Mouse (Mus musculus) kidney, embryonic 15.5 days (tissue): ENCODE data around the gene Sfxn4. TPM values are rescaled to one million over a fixed set of nuclear protein-coding genes. Genes with fewer than 3 reads are reported as not detected.

Experiments used
- ATAC-seq: fragments of 200-750 bp; cut with Nextera tagmentation; replicated peaks from 2 replicates; pipeline ENCODE4 v1.8.0; 2017; ENCODE audit warnings: moderate TSS enrichment; ENCODE audit not compliant: low FRiP score
- H3K27ac ChIP-seq: fragments of 300-500 bp; sonication (generic); 2 replicates; pipeline ENCODE4 v1.5.1; 2015; ENCODE audit warnings: mild to moderate bottlenecking, inconsistent platforms
- H3K27me3 ChIP-seq: fragments of 300-500 bp; sonication (generic); 2 replicates; pipeline ENCODE4 v1.6.1; 2015; ENCODE audit warnings: inconsistent platforms
- H3K36me3 ChIP-seq: fragments of 300-500 bp; sonication (generic); 2 replicates; pipeline ENCODE4 v1.6.1; 2015; ENCODE audit warnings: inconsistent platforms
- H3K4me1 ChIP-seq: fragments of 300-500 bp; sonication (generic); 2 replicates; pipeline ENCODE4 v1.6.1; 2015; ENCODE audit warnings: inconsistent platforms
- H3K4me2 ChIP-seq: fragments of 300-500 bp; sonication (generic); 2 replicates; pipeline ENCODE4 v1.6.1; 2015; ENCODE audit warnings: moderate library complexity, mild to moderate bottlenecking, inconsistent platforms
- H3K4me3 ChIP-seq: fragments of 300-500 bp; sonication (generic); replicated peaks from 2 replicates; pipeline ENCODE4 v1.5.1; 2015; ENCODE audit warnings: mild to moderate bottlenecking, inconsistent platforms
- H3K9ac ChIP-seq: fragments of 300-500 bp; sonication (generic); 2 replicates; pipeline ENCODE4 v1.6.1; 2015; ENCODE audit warnings: mild to moderate bottlenecking, inconsistent platforms
- H3K9me3 ChIP-seq: fragments of 300-500 bp; sonication (generic); replicated peaks from 2 replicates; pipeline ENCODE4 v1.6.1; 2016; ENCODE audit warnings: inconsistent platforms
- WGBS: fragments of 180-500 bp; shearing (Covaris S2); methylation state at CpG from one replicate; pipeline ENCODE4 v1.1.7; 2015; ENCODE audit warnings: mixed read lengths; 5-methylcytosine and 5-hydroxymethylcytosine counted together
- polyA plus RNA-seq: library from polyadenylated mRNA; unstranded; fragments of >200 nt; fragmentation: Nextera tagmentation; extraction: Ambion mirVana; gene quantifications from 2 replicates; pipeline ENCODE4 v1.2.1, GENCODE M21; 2015

Sfxn4 gene
- polyA plus RNA-seq, 1 experiment from 2014 or later = 10.6 TPM

- H3K36me3 ChIP-seq = peaks cover 17% of the 10 kb centered on the region
- peak overlapping the region; percentile 77 for H3K4me3 ChIP-seq
- H3K9ac ChIP-seq = peak overlapping the region; percentile 77
- H3K9me3 ChIP-seq = no peaks in the 10 kb centered on the region
- 19% methylated on average over 10 of the region's 10 CpGs for WGBS
- ATAC-seq = no peak
- peaks cover 12% of the 10 kb centered on the region for H3K4me1 ChIP-seq
- peak overlapping the region; percentile 78 for H3K27ac ChIP-seq
- peak overlapping the region; percentile 79 for H3K4me2 ChIP-seq
- no peaks in the 10 kb centered on the region for H3K27me3 ChIP-seq
Measured at GRCm38 (mm10) chr19:60812036-60812389, 49.3 kb downstream of the Sfxn4 start.

DNA sequence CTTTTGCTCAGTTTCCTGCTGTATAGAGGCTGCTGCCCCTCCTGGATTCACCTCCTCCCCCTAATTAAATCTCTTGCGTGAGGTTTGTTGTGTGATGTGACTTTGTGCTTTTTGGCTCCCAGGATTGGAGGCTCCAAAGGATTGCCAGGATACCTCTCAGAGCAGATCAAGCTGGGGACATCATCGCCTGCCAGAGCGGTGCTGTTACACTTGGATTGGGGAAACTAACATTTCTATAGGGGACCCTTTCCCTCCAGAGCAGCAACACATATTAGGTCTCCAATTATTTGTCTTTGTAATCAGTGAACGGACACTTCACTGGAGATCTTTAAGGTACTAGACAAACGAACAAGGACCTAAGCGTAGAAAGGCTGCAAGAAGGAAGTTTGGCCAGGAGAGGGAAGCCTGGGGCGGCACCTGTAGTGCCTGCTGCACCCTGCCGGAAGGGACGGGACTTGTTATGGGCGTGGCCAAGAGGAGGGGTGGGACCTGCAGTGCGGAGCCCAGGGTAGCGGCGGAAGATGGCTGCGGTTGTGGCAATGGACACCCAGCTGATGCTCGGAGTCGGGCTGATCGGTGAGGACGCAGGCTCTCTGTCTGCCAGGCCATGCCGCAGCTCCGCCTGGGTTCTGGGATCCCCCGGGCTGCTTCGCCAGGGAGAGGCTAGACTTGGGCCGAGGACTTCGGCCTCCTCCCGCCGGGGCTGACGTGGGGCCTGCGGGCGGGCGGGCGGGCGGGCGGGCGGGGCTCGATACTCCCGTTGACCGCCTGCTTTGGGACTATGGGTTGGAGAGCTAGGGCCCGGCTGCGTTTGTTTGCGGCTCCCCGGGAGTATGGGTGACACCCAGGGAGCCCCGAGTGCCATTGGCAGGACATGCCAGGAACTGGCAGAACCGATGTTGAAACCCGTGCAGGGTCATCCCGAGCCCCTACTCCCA is 49.9 kb downstream of the Sfxn4 start, which contains the start of gene Fam45a:
TSS of gene Fam45a (plus strand) at position 488 of the 938 bp plus-strand sequence.
- peak within 1 kb of the TSS; percentile 79 for H3K4me2 ChIP-seq
- H3K36me3 ChIP-seq = peaks cover 11% of the 10 kb centered on the region
- peak within 1 kb of the TSS; percentile 77 for H3K9ac ChIP-seq
- peak within 1 kb of the TSS; percentile 78 for H3K27ac ChIP-seq
- 2% methylated on average over 45 of the region's 45 CpGs for WGBS
- no peaks in the 10 kb centered on the region for H3K27me3 ChIP-seq
- H3K9me3 ChIP-seq = no peaks in the 10 kb centered on the region
- peaks cover 12% of the 10 kb centered on the region for H3K4me1 ChIP-seq
- peak within 1 kb of the TSS; percentile 77 for H3K4me3 ChIP-seq
- ATAC-seq = peak; percentile 100

DNA sequence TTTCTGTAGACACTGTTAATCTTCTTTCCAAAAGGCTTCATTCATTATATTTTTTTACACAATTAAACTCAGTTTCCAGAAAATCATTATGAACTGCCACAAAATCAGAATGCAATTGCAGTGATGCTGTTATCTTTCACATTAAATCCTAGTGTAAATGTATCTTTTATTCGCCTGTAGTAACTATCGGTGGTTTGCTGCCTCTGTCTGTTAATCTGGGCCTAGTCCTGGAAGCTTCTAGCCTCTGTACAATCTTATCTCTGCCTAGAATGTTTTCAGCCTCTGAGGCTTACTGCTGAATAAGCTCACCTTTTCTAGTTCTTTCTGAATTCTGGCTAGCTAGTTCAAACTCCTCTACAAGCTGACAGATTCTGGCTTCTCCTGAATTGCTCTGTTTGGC is 51.4 kb downstream of the Sfxn4 start:
- no peak overlapping the region for H3K4me2 ChIP-seq
- H3K27ac ChIP-seq = no peak overlapping the region
- peaks cover under 1% of the 10 kb centered on the region for H3K36me3 ChIP-seq
- H3K4me1 ChIP-seq = peaks cover 12% of the 10 kb centered on the region
- no peak overlapping the region for H3K9ac ChIP-seq
- H3K9me3 ChIP-seq = no peaks in the 10 kb centered on the region
- WGBS = 92% methylated on average over 2 of the region's 2 CpGs
- H3K4me3 ChIP-seq = no peak overlapping the region
- no peaks in the 10 kb centered on the region for H3K27me3 ChIP-seq
- ATAC-seq = no peak

GRCm38 (mm10) chr19:60804903-60805302 is 56.4 kb downstream of the Sfxn4 start:
- Histone ChIP-seq H3K4me2 (no peak overlapping the region), H3K9me3 (no peaks in the 10 kb centered on the region), H3K36me3 (no peaks in the 10 kb centered on the region), H3K9ac (no peak overlapping the region), H3K27ac (no peak overlapping the region), H3K27me3 (0 out of 2 replicates have a peak, but pooled peaks cover 3% of the 10 kb centered on the region), H3K4me1 (no peaks in the 10 kb centered on the region), H3K4me3 (no peak overlapping the region)
- ATAC-seq = no peak
- WGBS = 62% methylated on average over 2 of the region's 2 CpGs

DNA sequence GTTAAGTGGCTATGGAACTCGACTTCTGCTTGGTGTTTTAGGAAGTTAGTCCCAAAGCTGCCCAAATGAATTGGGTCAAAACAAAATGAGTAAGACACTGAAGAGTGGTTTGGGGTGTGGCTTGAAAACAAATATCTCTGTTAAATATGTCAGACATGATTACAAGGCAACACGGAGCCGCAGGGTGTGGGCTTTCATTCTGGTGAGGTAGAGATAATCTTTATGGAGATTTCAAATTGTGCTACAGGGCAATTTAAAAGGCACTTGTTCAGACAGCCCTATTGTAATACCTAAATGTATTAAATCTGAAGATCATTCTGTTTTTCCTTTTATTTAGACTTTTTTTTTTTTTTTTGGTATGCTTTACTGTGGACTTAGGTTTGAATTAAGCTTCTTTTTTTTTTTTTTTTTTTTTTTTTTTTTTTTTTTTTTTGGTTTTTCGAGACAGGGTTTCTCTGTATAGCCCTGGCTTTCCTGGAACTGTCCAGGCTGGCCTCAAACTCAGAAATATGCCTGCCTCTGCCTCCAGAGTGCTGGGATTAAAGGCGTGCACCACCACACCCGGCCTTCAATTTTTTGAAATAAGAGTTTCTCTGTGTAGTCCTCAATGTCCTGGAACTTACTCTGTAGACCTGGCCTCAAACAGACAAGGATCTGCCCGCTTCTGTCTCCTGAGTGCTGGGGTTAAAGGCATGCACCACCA is 61.3 kb downstream of the Sfxn4 start:
- WGBS = 84% methylated on average over 7 of the region's 7 CpGs
- Histone ChIP-seq H3K9me3 (no peaks in the 10 kb centered on the region), H3K4me2 (no peak overlapping the region), H3K36me3 (no peaks in the 10 kb centered on the region), H3K27me3 (peaks cover 6% of the 10 kb centered on the region; the same call in 1 of the 2 replicates), H3K27ac (no peak overlapping the region), H3K4me1 (no peaks in the 10 kb centered on the region), H3K9ac (no peak overlapping the region), H3K4me3 (no peak overlapping the region)
- no peak for ATAC-seq

GRCm38 (mm10) chr19:60797415-60797814 is 63.9 kb downstream of the Sfxn4 start:
- peaks cover 3% of the 10 kb centered on the region; the same call in 1 of the 2 replicates for H3K27me3 ChIP-seq
- no peak overlapping the region for H3K4me2 ChIP-seq
- no peak overlapping the region for H3K9ac ChIP-seq
- no peak for ATAC-seq
- no peaks in the 10 kb centered on the region for H3K4me1 ChIP-seq
- H3K27ac ChIP-seq = no peak overlapping the region
- H3K36me3 ChIP-seq = no peaks in the 10 kb centered on the region
- WGBS = 83% methylated on average over 2 of the region's 2 CpGs
- no peaks in the 10 kb centered on the region for H3K9me3 ChIP-seq
- H3K4me3 ChIP-seq = no peak overlapping the region

- no peak for ATAC-seq
- H3K4me2 ChIP-seq = no peak overlapping the region
- no peak overlapping the region for H3K4me3 ChIP-seq
- peaks cover 3% of the 10 kb centered on the region; the same call in 1 of the 2 replicates for H3K27me3 ChIP-seq
- H3K9ac ChIP-seq = no peak overlapping the region
- 86% methylated on average over 2 of the region's 2 CpGs for WGBS
- H3K36me3 ChIP-seq = no peaks in the 10 kb centered on the region
- no peak overlapping the region for H3K27ac ChIP-seq
- H3K4me1 ChIP-seq = 0 out of 2 replicates have a peak, but pooled peaks cover 3% of the 10 kb centered on the region
- H3K9me3 ChIP-seq = no peaks in the 10 kb centered on the region
Measured at GRCm38 (mm10) chr19:60795244-60795643, 66.0 kb downstream of the Sfxn4 start.

DNA sequence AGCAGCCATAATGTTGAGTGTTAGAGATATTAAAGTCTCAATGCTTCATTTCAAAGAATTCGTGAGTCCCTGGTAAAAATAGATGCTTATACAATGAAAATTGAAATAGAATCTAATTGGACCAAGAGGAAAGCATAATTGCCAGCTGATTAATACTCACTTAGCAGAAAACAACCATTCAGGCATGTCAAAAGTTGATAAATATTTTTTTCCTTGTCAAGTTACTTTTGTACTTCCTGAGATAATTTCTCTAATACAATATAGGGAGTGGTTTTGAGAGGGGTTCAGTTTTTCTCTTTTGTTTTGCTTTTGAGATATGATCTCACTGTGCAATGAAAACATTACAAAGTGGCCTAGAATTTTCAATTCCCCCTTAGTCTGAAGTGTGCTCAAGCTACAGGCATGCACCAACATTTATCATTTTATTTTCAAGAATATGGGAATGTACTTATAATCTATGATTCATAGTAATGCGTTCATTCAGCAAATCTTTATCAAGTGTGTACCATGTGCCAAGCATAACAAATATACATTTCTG is 68.0 kb downstream of the Sfxn4 start:
- Histone ChIP-seq H3K36me3 (no peaks in the 10 kb centered on the region), H3K4me1 (peaks cover 8% of the 10 kb centered on the region; the same call in 1 of the 2 replicates), H3K4me3 (no peak overlapping the region), H3K4me2 (no peak overlapping the region), H3K9ac (no peak overlapping the region), H3K27me3 (no peaks in the 10 kb centered on the region), H3K27ac (no peak overlapping the region), H3K9me3 (no peaks in the 10 kb centered on the region)
- WGBS = 85% methylated on average over 2 of the region's 2 CpGs
- ATAC-seq = no peak

DNA sequence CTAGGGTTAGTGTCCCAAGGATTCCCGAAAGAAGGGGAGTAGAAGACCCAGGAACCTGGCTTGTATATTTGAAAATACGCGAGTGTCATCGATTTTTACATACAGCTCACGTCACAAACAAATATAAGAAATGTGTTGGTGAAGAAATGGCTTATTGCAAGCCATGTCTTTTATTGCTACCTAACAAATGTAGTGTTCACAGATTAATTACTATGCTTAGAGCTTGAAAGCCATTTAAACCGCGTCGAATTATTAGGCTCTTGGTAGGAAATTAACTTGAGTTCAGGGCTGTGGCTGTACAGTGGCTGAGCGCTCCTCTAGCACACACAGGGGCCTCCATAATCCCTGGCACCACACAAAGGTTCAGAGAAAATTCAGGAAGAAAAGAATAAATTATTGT is 70.1 kb downstream of the Sfxn4 start:
- Histone ChIP-seq H3K27ac (peak overlapping the region; percentile 99), H3K4me1 (peaks cover 19% of the 10 kb centered on the region), H3K9me3 (no peaks in the 10 kb centered on the region), H3K9ac (peak overlapping the region; percentile 99), H3K4me3 (peak overlapping the region; percentile 64), H3K27me3 (no peaks in the 10 kb centered on the region), H3K36me3 (no peaks in the 10 kb centered on the region), H3K4me2 (peak overlapping the region; percentile 67)
- WGBS = 16% methylated on average over 9 of the region's 9 CpGs
- ATAC-seq = no peak

GRCm38 (mm10) chr19:60790551-60791161 is 70.6 kb downstream of the Sfxn4 start, which contains the start of gene Eif3a:
Gene Eif3a (minus strand): TSS chr19:60790658.
- Histone ChIP-seq H3K4me2 (peak within 1 kb of the TSS; percentile 67), H3K4me1 (peaks cover 23% of the 10 kb centered on the region), H3K4me3 (peak within 1 kb of the TSS; percentile 64), H3K27ac (peak within 1 kb of the TSS; percentile 99), H3K36me3 (no peaks in the 10 kb centered on the region), H3K27me3 (no peaks in the 10 kb centered on the region), H3K9me3 (no peaks in the 10 kb centered on the region), H3K9ac (peak within 1 kb of the TSS; percentile 99)
- peak; percentile 96 for ATAC-seq
- under 1% methylated on average over 57 of the region's 57 CpGs for WGBS

- no peaks in the 10 kb centered on the region for H3K36me3 ChIP-seq
- H3K9ac ChIP-seq = peak overlapping the region; percentile 99
- H3K9me3 ChIP-seq = no peaks in the 10 kb centered on the region
- under 1% methylated on average over 59 of the region's 60 CpGs for WGBS
- H3K27me3 ChIP-seq = no peaks in the 10 kb centered on the region
- peak overlapping the region; percentile 99 for H3K27ac ChIP-seq
- ATAC-seq = peak; percentile 81
- peak overlapping the region; percentile 64 for H3K4me3 ChIP-seq
- H3K4me2 ChIP-seq = peak overlapping the region; percentile 67
- H3K4me1 ChIP-seq = peaks cover 23% of the 10 kb centered on the region
Measured at GRCm38 (mm10) chr19:60789919-60790506, 71.3 kb downstream of the Sfxn4 start.
